Mouse (Mus musculus) inflammation-experienced regulatory T-cells, adult 6 months (primary cell): ENCODE results near the gene Siae. TPM values are rescaled to one million over a fixed set of nuclear protein-coding genes. Genes with fewer than 3 reads are reported as not detected.

Experiments used
- ATAC-seq: one replicate; pipeline ENCODE4 v1.8.0; 2017
- polyA plus RNA-seq, 3 experiments: library from polyadenylated mRNA; unstranded; fragments of 100-300 nt; shearing (Covaris generic); gene quantifications; one replicate each; pipeline ENCODE4 v1.2.1; 2017

Gene Siae
- 10 to 100 TPM; 11.7 to 19.8 (median 13.9) TPM for polyA plus RNA-seq

- no peak for ATAC-seq
Measured at GRCm38 (mm10) chr9:37554838-37555748, at the start of gene Siae. Gene Siae, plus strand, starts transcription at chr9:37555698.

- ATAC-seq: no peak
Measured at GRCm38 (mm10) chr9:37506023-37506422, 49.5 kb upstream of the Siae start.

GRCm38 (mm10) chr9:37512097-37512496 is 43.4 kb upstream of the Siae start:
- ATAC-seq: no peak

- no peak for ATAC-seq
Measured at GRCm38 (mm10) chr9:37514456-37514855, 41.0 kb upstream of the Siae start.

GRCm38 (mm10) chr9:37517467-37517866 is 38.0 kb upstream of the Siae start:
- no peak for ATAC-seq

GRCm38 (mm10) chr9:37518991-37519390 is 36.5 kb upstream of the Siae start:
- no peak for ATAC-seq

GRCm38 (mm10) chr9:37519995-37520394 is 35.5 kb upstream of the Siae start:
- ATAC-seq: no peak

GRCm38 (mm10) chr9:37525461-37525860 is 30.0 kb upstream of the Siae start:
- no peak for ATAC-seq

- no peak for ATAC-seq
Measured at GRCm38 (mm10) chr9:37526443-37527395, 28.8 kb upstream of the Siae start.

- no peak for ATAC-seq
Measured at GRCm38 (mm10) chr9:37527396-37528224, 27.9 kb upstream of the Siae start, which contains the start of gene Esam. Gene Esam, plus strand, starts transcription at chr9:37528078.

GRCm38 (mm10) chr9:37528225-37528970 is 27.1 kb upstream of the Siae start:
- no peak for ATAC-seq

GRCm38 (mm10) chr9:37530031-37530887 is 25.2 kb upstream of the Siae start:
- no peak for ATAC-seq

GRCm38 (mm10) chr9:37530888-37531705 is 24.4 kb upstream of the Siae start:
- no peak for ATAC-seq

GRCm38 (mm10) chr9:37536851-37537250 is 18.6 kb upstream of the Siae start:
- ATAC-seq: no peak

- no peak for ATAC-seq
Measured at GRCm38 (mm10) chr9:37537658-37538250, 17.7 kb upstream of the Siae start.

GRCm38 (mm10) chr9:37539170-37540025 is 16.1 kb upstream of the Siae start, which contains the start of gene Vsig2:
Gene Vsig2, plus strand, starts transcription at chr9:37539255.
- no peak for ATAC-seq

- ATAC-seq: no peak
Measured at GRCm38 (mm10) chr9:37540226-37540625, 15.3 kb upstream of the Siae start.
